Mouse (Mus musculus) embryonic facial prominence, embryonic 11.5 days (tissue): ENCODE measurements at regions not wholly inside any gene's neighbourhood (a gene's known extent, or its start where the extent isn't known, plus 50 kb on each side); places are given as distances from the start of the nearest gene placed in this dataset.
"Not testable (repeated sequence)": the region's sequence is repeated elsewhere in the genome, so short reads cannot be mapped to it uniquely, and the experiment has no call there.

Experiments used
- ATAC-seq: fragments of 200-750 bp; cut with Nextera tagmentation; replicated peaks from 2 replicates; pipeline ENCODE4 v1.8.0; 2017; ENCODE audit warnings: low read depth; ENCODE audit not compliant: insufficient number of reproducible peaks, low FRiP score, low TSS enrichment
- DNase-seq: peaks from one replicate; pipeline ENCODE4 v3.0.0-alpha.2; 2015; ENCODE audit warnings: low spot score
- H3K27ac ChIP-seq: fragments of 300-500 bp; sonication (generic); replicated peaks from 2 replicates; pipeline ENCODE4 v1.5.1; 2014; ENCODE audit warnings: mild to moderate bottlenecking, low read depth, low read length, control low read depth
- H3K27me3 ChIP-seq: fragments of 300-500 bp; sonication (generic); 2 replicates; pipeline ENCODE4 v1.6.1; 2014; ENCODE audit warnings: mild to moderate bottlenecking, low read length, moderate library complexity, mixed read lengths; ENCODE audit not compliant: control insufficient read depth, insufficient read depth
- H3K36me3 ChIP-seq: fragments of 300-500 bp; sonication (generic); replicated peaks from 2 replicates; pipeline ENCODE4 v1.6.1; 2014; ENCODE audit warnings: low read depth, mild to moderate bottlenecking, low read length, moderate library complexity, mixed read lengths; ENCODE audit not compliant: control insufficient read depth, insufficient read depth
- H3K4me1 ChIP-seq: fragments of 300-500 bp; sonication (generic); 2 replicates; pipeline ENCODE4 v1.6.1; 2014; ENCODE audit warnings: low read length, mixed read lengths; ENCODE audit not compliant: control insufficient read depth, insufficient read depth
- H3K4me2 ChIP-seq: fragments of 300-500 bp; sonication (generic); 2 replicates; pipeline ENCODE4 v1.6.1; 2014; ENCODE audit warnings: low read depth, mild to moderate bottlenecking, control low read depth, low read length, moderate library complexity
- H3K4me3 ChIP-seq: fragments of 300-500 bp; sonication (generic); 2 replicates; pipeline ENCODE4 v1.5.1; 2014; ENCODE audit warnings: low read depth, low read length, control low read depth
- H3K9ac ChIP-seq: fragments of 300-500 bp; sonication (generic); replicated peaks from 2 replicates; pipeline ENCODE4 v1.6.1; 2014; ENCODE audit warnings: mild to moderate bottlenecking, control low read depth, low read length
- H3K9me3 ChIP-seq: fragments of 300-500 bp; sonication (generic); replicated peaks from 2 replicates; pipeline ENCODE4 v1.6.1; 2016; ENCODE audit warnings: mild to moderate bottlenecking, low read length, inconsistent platforms, mixed read lengths; ENCODE audit not compliant: control insufficient read depth
- WGBS: fragments of 180-500 bp; shearing (Covaris S2); extraction: QIAGEN DNeasy Blood & Tissue Kit; methylation state at CpG from one replicate; pipeline ENCODE4 v1.1.7; 2014; 5-methylcytosine and 5-hydroxymethylcytosine counted together

DNA sequence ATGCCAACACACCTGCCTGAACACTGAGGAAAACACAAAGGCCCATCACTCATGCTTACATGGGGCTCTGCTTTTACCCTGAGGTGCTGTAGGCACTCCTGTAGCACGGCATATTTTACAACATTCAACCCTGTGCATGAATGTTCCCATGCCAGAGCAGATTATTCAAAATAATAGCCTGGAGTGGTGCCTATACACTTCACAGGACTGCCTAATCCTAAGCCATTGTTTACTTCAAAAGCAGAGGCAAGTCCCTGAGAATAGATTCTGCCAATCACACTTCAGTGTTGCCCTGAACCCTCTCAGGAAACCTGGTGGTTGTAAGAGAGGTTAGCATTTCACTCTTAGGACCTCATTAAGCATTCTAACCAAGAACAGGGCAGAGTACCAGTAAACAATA lies 828.1 kb downstream of the Ttll7 start:
- ATAC-seq = 0 out of 2 replicates have a peak, but pooled peaks have one; percentile 52

DNA sequence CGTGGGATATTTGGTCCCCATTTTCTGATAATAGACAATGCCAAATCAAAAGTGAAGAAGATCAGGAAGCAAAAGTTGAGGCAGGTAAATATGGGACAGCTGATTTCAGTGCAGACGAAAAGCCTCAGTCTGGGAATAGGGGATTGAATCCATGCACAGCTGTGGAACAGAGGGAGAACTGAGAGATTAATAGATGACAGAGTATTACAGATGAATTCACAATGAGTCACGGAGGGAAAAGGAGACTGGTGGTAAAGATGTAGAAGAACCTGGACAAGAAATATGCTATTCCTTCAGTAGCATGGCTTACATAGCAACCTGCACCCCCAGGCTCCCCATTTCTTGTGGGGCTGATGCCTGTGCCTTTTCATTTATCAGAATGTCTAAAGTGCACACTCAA lies 810.4 kb downstream of the Ttll7 start:
- H3K4me1 ChIP-seq = no peaks in the 10 kb centered on the region
- ATAC-seq = no peak
- 83% methylated on average over 3 of the region's 3 CpGs for WGBS

More for the DNA sequence above, 828.1 kb downstream of the Ttll7 start:
- no peak for DNase-seq
- H3K27ac ChIP-seq = no peak overlapping the region
- H3K27me3 ChIP-seq = no peaks in the 10 kb centered on the region
- WGBS = 58% methylated on average over 1 of the region's 1 CpGs
- H3K4me1 ChIP-seq = no peaks in the 10 kb centered on the region
- H3K36me3 ChIP-seq = no peaks in the 10 kb centered on the region
- H3K9ac ChIP-seq = no peak overlapping the region
- H3K4me2 ChIP-seq = no peak overlapping the region
- no peaks in the 10 kb centered on the region for H3K9me3 ChIP-seq
- H3K4me3 ChIP-seq = no peak overlapping the region

DNA sequence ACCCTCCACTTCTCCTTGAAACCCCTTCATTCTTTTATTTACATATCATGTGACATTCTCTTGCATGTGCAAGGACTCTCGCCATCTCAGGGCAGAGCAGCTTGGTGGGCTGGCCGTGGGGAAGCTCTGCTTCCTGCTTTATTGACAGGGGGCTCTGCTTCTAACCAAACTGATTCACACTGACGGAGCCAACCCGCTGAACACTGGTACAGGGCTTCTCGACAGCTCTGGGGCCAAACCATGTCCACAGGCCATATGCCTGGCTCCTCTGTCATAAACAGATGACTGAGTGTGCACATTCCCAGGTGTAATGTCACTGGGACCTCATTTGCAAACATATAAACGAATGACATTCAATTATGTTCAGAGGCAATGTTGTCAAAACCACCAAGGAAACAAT lies 800.7 kb downstream of the Ttll7 start:
- H3K4me3 ChIP-seq = no peak overlapping the region
- DNase-seq = peak; percentile 24
- no peak for ATAC-seq

More for the DNA sequence above, 810.4 kb downstream of the Ttll7 start:
- no peak overlapping the region for H3K4me3 ChIP-seq
- H3K9ac ChIP-seq = no peak overlapping the region
- no peak for DNase-seq
- no peaks in the 10 kb centered on the region for H3K27me3 ChIP-seq
- H3K36me3 ChIP-seq = no peaks in the 10 kb centered on the region
- H3K9me3 ChIP-seq = no peaks in the 10 kb centered on the region
- H3K4me2 ChIP-seq = no peak overlapping the region
- H3K27ac ChIP-seq = no peak overlapping the region

DNA sequence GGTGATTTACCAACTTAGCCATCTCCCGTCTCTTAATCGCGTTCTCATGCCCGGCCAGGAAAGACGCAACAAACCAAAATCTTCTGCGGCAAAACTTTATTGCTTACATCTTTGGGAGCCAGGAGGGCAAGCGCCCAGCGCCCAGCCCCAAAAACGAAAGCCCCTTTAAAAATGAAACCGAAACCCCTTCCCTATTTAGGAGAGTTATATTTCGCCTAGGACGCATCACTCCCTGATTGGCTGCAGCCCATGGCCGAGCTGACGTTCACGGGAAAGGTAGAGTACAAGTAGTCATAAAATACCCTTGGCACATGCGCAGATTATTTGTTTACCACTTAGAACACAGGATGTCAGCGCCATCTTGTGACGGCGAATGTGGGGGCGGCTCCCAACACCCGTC lies 783.3 kb downstream of the Ttll7 start:
- H3K27me3 ChIP-seq, ATAC-seq, H3K4me1 ChIP-seq, H3K36me3 ChIP-seq, H3K9ac ChIP-seq, H3K9me3 ChIP-seq, H3K4me2 ChIP-seq, H3K27ac ChIP-seq, DNase-seq, H3K4me3 ChIP-seq: not testable (repeated sequence)
- 93% methylated on average over 18 of the region's 21 CpGs for WGBS

More for the DNA sequence above, 800.7 kb downstream of the Ttll7 start:
- no peak overlapping the region for H3K27ac ChIP-seq
- WGBS = 56% methylated on average over 6 of the region's 6 CpGs
- no peaks in the 10 kb centered on the region for H3K9me3 ChIP-seq
- H3K4me2 ChIP-seq = no peak overlapping the region
- no peaks in the 10 kb centered on the region for H3K27me3 ChIP-seq
- no peaks in the 10 kb centered on the region for H3K36me3 ChIP-seq
- H3K4me1 ChIP-seq = no peaks in the 10 kb centered on the region
- no peak overlapping the region for H3K9ac ChIP-seq

DNA sequence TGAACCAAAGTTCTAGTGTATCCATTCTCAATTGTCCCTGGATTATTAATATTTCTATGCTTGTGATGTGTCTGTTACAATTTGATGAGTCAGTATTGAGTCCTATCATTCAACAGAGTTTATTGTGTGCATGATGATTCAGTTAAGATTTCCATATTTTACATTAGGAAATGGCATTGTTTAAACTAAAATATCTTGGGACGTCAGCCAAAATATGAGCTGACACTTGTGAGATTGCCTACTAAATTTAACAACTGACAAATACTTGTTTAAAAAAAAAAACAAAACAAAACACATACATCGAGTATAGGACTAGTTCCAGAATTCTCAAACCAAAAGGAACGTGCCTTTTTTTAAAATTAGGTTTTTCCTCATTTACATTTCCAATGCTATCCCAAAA lies 779.0 kb downstream of the Ttll7 start:
- Histone ChIP-seq H3K9ac (no peak overlapping the region), H3K4me3 (no peak overlapping the region), H3K9me3 (no peaks in the 10 kb centered on the region), H3K4me1 (no peaks in the 10 kb centered on the region), H3K27ac (no peak overlapping the region), H3K4me2 (no peak overlapping the region), H3K36me3 (no peaks in the 10 kb centered on the region), H3K27me3 (no peaks in the 10 kb centered on the region)
- WGBS = 94% methylated on average over 3 of the region's 3 CpGs
- DNase-seq (no peak), ATAC-seq (no peak)

DNA sequence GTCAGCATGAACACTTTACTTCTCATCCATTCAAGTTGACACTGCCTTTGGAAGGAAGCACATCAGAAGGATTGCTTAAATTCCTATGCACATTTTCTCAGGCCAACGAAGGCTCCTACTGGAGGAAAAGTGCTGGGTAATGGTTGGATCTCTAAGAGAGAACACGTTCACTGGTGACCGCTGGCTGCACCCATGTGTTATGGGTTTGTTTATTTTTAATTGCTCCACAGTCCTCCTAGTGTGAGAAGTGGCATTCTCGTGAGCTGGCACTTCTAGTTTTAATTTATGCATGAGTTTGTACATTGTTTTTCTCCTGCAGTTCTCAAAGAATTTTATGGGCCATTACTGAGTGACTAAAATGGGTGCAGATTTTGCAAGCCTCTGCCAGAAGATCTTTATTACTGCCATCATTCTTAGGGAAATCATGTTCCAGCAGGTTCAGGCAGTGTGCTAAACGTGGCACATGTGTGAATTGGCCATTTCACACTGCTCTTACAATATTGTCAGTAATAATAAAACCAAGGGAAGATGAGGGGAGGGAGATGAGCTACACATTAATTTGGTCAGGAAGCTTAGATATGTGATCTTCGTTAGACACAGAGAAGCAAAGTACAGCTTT lies 731.6 kb downstream of the Ttll7 start:
- H3K9me3 ChIP-seq = no peaks in the 10 kb centered on the region
- H3K36me3 ChIP-seq = no peaks in the 10 kb centered on the region
- ATAC-seq (no peak), DNase-seq (no peak)
- no peaks in the 10 kb centered on the region for H3K4me1 ChIP-seq
- H3K4me3 ChIP-seq = no peak overlapping the region
- H3K9ac ChIP-seq = no peak overlapping the region
- no peak overlapping the region for H3K4me2 ChIP-seq
- 67% methylated on average over 6 of the region's 6 CpGs for WGBS
- H3K27ac ChIP-seq = no peak overlapping the region
- H3K27me3 ChIP-seq = no peaks in the 10 kb centered on the region

DNA sequence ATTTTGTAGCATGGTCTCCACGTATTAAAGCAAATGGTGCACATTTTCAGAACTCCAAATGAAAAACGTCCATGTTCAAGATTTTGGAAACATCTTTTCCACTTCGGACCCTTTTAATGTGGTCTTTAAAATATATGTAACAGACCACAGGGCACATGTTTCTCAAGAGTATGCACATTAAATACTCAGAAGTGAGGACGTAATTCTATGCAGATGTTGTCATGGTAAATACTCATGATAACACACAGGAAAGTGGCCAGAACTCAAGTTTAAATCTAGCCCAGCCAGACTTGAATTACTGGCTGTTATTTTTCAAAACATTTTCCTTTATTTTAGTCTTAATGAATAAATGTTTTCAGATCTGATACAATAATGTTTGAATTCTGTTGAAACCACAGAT lies 719.7 kb downstream of the Ttll7 start:
- DNase-seq (peak; percentile 59), ATAC-seq (no peak)
- Histone ChIP-seq H3K4me3 (no peak overlapping the region), H3K4me2 (no peak overlapping the region), H3K9me3 (no peaks in the 10 kb centered on the region), H3K27ac (no peak overlapping the region), H3K27me3 (no peaks in the 10 kb centered on the region), H3K9ac (no peak overlapping the region), H3K36me3 (no peaks in the 10 kb centered on the region), H3K4me1 (no peaks in the 10 kb centered on the region)
- 53% methylated on average over 4 of the region's 4 CpGs for WGBS

DNA sequence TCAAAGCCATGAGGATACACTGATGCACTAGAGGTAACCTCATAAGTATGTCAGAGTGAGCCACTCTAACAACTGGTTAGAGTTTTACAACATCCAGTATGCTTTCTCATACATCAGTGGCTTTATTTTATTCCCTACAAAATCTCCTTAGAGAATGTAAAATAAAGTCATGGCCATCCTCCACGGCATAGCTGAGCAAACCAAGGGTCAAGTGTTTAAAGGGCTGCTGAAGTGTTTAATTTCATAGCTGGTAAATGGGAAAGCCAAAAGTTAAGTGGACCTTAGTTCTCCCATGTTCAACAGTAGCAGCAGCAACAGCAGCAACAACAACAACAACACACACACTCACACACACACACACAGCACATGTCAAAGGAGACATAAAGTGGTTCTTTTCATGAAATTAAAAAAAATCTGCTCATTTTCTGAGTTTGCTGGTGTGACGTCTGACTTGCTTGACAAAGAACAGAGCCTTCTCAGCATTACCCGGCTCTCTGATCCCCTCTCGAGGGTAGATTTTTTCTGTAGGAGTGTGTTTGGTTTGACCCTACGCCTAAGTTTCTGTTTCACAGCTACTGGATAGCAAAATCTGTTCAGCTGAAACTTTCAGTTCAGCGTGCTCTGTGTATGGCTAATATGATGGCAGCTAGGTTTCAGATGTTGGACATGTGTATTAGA lies 693.3 kb downstream of the Ttll7 start:
- Histone ChIP-seq H3K4me3 (no peak overlapping the region), H3K9ac (no peak overlapping the region), H3K36me3 (no peaks in the 10 kb centered on the region), H3K4me1 (no peaks in the 10 kb centered on the region), H3K27me3 (no peaks in the 10 kb centered on the region), H3K4me2 (no peak overlapping the region), H3K9me3 (no peaks in the 10 kb centered on the region), H3K27ac (no peak overlapping the region)
- DNase-seq (peak; percentile 52), ATAC-seq (no peak)
- WGBS = 55% methylated on average over 6 of the region's 6 CpGs
